Mouse (Mus musculus) liver, postnatal 0 days (tissue): ENCODE measurements at regions not wholly inside any gene's neighbourhood (a gene's known extent, or its start where the extent isn't known, plus 50 kb on each side); places are given as distances from the start of the nearest gene placed in this dataset.

Experiments
- CTCF ChIP-seq: sonication (generic); IDR thresholded peaks from 2 replicates; pipeline ENCODE4 v1.5.1; 2016; ENCODE audit warnings: antibody characterized with exemption, low read depth
- EP300 ChIP-seq: IDR thresholded peaks from 2 replicates; pipeline ENCODE4 v1.6.1; 2016; ENCODE audit warnings: antibody characterized with exemption, low read depth, mild to moderate bottlenecking

DNA sequence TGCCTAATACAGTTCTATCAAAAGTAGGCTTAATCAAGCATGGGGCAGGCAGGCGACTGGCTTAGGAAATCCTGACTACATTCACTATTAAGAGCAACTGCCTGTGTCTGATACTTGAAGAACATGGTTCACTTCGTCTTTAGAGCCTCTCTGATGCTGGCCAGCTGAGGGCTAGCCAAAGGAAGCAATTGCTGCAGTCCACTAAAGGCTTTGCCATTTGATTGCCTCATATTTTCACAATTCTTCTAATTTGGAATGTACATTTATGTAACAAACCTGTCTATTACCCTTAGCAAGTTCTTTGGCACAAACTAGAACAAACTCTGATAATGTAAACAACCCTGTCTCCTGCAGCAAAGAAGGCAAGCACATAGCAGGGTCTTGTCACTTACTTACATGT, 505.2 kb downstream of the Nfib start:
- no peak for TF ChIP-seq CTCF
- no peak for TF ChIP-seq EP300
